Mouse (Mus musculus) splenic B cell, adult 2 months (primary cell): ENCODE data around the gene Trit1.
A peak's percentile ranks its signal among the peaks of the same experiment; 100 is the strongest.
"Not testable (repeated sequence)": the region's sequence is repeated elsewhere in the genome, so short reads cannot be mapped to it uniquely, and the experiment has no call there.

Source experiments
- DNase-seq: peaks from one replicate; pipeline ENCODE4 v3.0.0-alpha.2; 2011; ENCODE audit warnings: low read depth, low spot score
- H3K27me3 ChIP-seq: 2 replicates; pipeline ENCODE4 v1.6.1; 2012; ENCODE audit warnings: mild to moderate bottlenecking, low read length, moderate library complexity, mixed read lengths; ENCODE audit not compliant: control insufficient read depth, poor library complexity, insufficient read depth, severe bottlenecking
- H3K36me3 ChIP-seq: 2 replicates; pipeline ENCODE4 v1.6.1; 2012; ENCODE audit warnings: mild to moderate bottlenecking, low read length, moderate library complexity, mixed read lengths; ENCODE audit not compliant: control insufficient read depth, poor library complexity, insufficient read depth, severe bottlenecking

The Trit1 gene

GRCm38 (mm10) chr4:122987421-122987820 is 29.0 kb upstream of the Trit1 start:
- Histone ChIP-seq H3K27me3 (no peaks in the 10 kb centered on the region), H3K36me3 (no peaks in the 10 kb centered on the region)
- DNase-seq = no peak

DNA sequence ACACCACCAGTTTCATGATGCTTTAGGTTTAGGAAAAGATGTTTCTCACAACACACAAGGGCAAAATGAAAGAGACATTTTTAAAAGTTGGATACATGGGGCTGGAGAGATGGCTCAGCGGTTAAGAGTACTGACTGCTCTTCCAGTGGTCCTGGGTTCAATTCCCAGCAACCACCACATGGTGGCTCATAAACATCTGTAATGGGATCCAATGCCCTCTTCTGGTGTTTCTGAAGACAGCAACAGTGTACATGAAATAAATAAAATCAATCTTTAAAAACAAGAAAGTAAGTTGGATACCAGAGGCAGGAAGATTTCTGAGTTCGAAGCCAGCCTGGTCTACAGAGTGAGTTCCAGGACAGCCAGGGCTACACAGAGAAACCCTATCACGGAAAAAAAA is 28.4 kb upstream of the Trit1 start:
- H3K27me3 ChIP-seq = not testable (repeated sequence)
- peak; percentile 30 for DNase-seq

DNA sequence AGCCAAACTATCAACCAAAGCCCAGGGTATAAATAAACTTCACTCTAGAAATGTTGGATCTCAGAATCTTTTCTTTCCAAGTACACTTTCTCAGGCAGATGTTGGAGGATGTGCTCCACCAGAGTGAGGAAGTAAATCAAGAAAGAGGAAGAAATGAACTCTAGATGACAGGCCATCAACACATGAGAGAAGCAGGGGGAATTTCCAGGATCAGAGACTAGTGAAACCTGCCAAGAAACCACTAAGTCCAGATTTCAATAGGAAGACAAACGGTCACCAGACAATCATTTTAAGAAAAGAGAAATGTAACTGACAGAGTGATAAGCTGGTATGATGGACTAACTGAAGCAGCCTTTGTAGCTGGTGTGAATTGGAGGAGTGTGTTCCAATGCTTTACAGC is 25.2 kb upstream of the Trit1 start:
- Histone ChIP-seq H3K27me3 (no peaks in the 10 kb centered on the region), H3K36me3 (no peaks in the 10 kb centered on the region)
- DNase-seq = peak; percentile 63

More for the DNA sequence above, 28.4 kb upstream of the Trit1 start:
- not testable (repeated sequence) for H3K36me3 ChIP-seq

- Histone ChIP-seq H3K27me3 (no peaks in the 10 kb centered on the region), H3K36me3 (no peaks in the 10 kb centered on the region)
- DNase-seq = no peak
These were observed 24.1 kb upstream of the Trit1 start for GRCm38 (mm10) chr4:122992276-122992675.

DNA sequence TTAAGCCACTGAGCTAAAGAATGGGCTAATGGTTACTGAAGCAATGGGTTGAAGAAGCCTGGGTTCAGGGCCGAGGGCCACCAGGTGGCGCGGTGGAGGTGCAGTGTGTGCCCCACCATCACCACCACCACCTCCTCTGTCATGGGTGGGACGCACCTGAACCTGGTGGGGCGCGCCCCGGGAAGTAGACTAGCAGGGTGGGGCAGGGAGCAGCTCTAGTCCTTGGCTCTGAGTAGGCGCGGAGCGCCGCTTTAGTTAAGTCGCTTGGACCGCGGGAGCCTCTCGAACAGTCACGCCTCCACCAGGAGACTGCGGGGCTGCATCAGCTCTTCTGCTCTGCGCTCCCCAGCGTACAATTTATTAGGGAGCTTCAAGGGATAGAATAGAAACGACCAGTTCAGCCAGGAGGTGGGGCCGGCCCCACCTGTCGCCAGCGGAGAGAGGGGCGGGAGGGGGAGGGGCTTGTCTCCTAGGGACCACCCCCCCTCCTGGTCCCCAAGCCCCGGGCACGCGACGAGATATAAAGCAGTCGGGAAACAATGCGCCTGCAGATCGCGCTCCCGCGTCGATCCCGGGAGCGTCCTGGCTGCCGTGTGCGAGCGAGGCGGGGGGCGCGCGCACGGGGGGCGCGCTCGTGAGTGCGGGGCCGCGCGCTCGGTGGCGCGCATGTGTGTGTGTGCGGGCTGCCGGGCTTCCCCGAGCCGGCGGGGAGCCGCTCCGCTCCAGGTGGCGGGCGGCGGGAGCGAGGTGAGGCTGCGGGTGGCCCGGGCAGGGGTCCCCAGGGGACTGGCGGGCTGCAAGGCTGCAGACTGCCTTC is 20.8 kb upstream of the Trit1 start, which contains the start of gene Mycl:
TSS of gene Mycl (plus strand) at position 249 of the 817 bp plus-strand sequence.
- Histone ChIP-seq H3K36me3 (no peaks in the 10 kb centered on the region), H3K27me3 (peaks cover 1% of the 10 kb centered on the region)
- DNase-seq = peak; percentile 90

- no peak for DNase-seq
- H3K27me3 ChIP-seq = peaks cover 1% of the 10 kb centered on the region
These were observed 20.2 kb upstream of the Trit1 start for GRCm38 (mm10) chr4:122996221-122996617.

DNA sequence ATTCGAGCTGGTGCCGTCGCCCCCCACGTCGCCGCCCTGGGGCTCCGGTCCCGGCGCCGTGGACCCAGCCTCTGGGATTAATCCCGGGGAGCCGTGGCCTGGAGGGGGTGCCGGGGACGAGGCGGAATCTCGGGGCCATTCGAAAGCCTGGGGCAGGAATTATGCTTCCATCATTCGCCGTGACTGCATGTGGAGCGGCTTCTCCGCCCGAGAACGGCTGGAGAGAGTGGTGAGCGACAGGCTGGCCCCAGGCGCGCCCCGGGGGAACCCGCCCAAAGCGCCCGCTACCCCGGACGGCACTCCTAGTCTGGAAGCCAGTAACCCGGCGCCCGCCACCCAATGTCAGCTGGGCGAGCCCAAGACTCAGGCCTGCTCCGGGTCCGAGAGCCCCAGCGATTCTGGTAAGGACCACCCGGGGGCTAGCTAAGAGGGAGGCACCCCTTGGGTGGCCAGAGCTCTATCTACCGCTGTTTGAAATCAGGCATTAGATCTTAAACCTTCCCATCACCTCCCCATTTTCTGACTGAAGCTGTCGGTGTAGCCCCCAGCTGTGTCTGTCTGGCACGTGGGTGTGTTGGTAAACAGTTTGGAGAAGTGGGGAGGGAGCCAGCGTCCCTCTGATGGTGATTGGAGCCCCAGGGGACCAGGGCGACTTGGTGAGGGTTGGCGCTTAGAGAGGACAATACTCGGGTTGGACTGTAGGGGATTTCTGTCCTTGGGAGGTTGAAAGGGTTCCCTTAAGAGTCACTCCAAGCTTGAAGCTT is 19.6 kb upstream of the Trit1 start:
- DNase-seq = peak; percentile 74
- Histone ChIP-seq H3K36me3 (no peaks in the 10 kb centered on the region), H3K27me3 (peaks cover 1% of the 10 kb centered on the region)

More at GRCm38 (mm10) chr4:122996221-122996617, 20.2 kb upstream of the Trit1 start:
- H3K36me3 ChIP-seq = no peaks in the 10 kb centered on the region

GRCm38 (mm10) chr4:122998537-122999262 is 17.7 kb upstream of the Trit1 start:
- no peaks in the 10 kb centered on the region for H3K36me3 ChIP-seq
- no peak for DNase-seq
- peaks cover 1% of the 10 kb centered on the region for H3K27me3 ChIP-seq

DNA sequence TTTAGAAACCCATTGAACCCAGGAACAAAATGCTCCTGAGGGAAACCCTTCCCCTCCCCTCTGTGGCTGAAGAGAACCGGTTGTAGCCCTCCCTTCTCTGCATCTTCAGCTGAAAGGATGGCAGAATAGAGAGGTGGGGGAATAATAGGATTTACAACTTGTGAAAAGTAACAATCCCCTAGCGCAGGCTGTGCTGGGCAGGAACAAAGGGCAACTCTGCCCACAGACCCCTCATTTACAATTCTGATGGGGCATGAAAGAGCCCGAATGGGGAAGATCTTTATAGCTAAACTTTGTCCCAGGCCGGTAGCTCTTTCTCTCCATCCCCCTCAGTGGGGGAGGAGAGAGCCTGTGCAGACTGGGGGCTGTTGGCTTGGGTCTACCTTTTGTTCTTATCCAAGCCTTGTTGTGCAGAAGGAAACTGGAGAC is 17.1 kb upstream of the Trit1 start:
- no peak for DNase-seq
- H3K36me3 ChIP-seq = no peaks in the 10 kb centered on the region
- peaks cover 1% of the 10 kb centered on the region for H3K27me3 ChIP-seq

DNA sequence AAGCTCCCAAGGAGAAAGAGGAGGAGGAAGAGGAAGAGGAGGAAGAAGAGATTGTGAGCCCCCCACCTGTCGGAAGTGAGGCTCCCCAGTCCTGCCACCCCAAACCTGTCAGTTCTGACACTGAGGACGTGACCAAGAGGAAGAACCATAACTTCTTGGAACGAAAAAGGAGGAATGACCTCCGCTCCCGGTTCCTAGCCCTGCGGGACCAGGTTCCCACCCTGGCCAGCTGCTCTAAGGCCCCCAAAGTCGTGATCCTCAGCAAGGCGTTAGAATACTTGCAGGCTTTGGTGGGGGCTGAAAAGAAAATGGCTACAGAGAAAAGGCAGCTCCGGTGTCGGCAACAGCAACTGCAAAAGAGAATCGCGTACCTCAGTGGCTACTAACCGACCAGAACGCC is 16.3 kb upstream of the Trit1 start:
- H3K36me3 ChIP-seq = no peaks in the 10 kb centered on the region
- DNase-seq = no peak
- peaks cover 1% of the 10 kb centered on the region for H3K27me3 ChIP-seq

DNA sequence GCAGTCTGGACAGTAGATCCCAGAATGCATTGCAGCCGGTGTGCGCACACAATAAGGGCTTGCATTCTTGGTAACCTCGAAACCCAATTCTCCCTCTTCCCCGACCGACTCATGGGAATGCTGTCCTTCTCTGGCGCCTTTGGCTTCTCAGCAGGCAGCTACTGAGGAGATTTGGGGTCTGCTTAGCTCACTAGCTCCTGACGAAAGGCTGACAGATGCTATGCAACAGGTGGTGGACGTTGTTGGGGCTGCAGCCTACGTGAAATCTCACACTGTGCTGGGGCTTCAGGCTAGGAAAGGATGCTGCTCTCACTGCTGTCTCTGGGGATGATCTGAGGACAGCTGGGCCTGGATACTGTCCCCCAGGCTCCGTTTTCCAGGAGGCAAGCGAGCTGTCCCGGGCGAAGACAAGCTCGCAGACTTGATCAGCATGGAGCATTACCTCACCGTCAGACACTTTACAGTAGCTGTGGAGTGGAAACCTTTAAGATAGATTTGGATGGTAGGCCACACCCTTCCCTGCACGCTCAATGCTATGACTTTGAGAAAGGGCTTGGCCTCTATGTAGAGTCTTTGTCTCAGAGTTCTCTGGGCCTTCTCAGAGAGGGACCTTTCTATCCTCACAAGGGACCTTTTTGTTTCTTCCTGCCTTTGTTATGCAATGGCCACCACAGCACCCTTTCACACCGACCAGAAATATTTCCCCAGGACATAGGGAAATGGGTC is 15.6 kb upstream of the Trit1 start:
- peaks cover 1% of the 10 kb centered on the region for H3K27me3 ChIP-seq
- H3K36me3 ChIP-seq = no peaks in the 10 kb centered on the region
- no peak for DNase-seq

GRCm38 (mm10) chr4:123005054-123005966 is 11.1 kb upstream of the Trit1 start:
- no peak for DNase-seq
- Histone ChIP-seq H3K27me3 (no peaks in the 10 kb centered on the region), H3K36me3 (no peaks in the 10 kb centered on the region)

DNA sequence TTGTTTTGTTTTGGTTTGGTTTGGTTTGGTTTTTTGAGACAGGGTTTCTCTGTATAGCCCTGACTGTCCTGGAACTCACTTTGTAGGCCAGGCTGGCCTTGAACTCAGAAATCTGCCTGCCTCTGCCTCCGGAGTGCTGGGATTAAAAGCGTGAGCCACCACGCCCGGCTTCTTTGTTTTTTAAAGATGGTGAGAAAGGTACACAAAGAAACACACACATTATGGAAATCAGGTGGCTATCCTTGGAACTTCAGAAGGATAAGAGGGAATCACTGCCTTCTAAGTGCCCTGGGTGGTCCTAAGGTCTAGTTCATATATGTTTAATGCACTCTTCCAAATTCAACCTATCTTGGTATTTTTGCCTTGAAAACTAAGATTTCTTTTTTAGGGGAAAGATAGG is 3.9 kb upstream of the Trit1 start:
- DNase-seq, H3K36me3 ChIP-seq, H3K27me3 ChIP-seq: not testable (repeated sequence)
